Mouse (Mus musculus): ENCODE results near the gene Susd3.

DNA sequence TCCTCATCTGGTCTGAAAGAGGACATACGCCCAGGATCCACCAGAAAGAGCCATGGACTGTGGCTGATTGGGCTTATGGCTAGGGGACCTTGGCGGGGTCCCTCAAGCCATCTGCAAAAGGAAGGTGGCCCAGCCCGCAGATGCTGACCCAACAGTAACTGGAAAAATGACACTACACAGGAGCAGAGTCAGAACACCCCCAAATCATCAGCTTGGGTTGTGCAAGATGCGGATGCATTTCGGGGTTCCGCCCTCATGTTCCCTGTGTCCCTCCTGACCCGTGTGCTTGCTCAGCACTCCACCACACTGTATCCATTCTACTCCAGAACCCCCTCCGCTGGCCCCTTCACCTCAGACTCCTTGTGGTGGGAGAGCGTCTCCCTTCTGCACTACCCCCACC, 49.8 kb downstream of the Susd3 start:
- TF ChIP-seq POLR2A (IDR thresholded peaks at IDR 0.05; ENCODE audit: insufficient read depth, low read depth, low read length): no peak
- TF ChIP-seq CTCF (IDR thresholded peaks at IDR 0.05): no peak
- no peak for TF ChIP-seq EP300 (IDR thresholded peaks at IDR 0.05; ENCODE audit: insufficient read depth, low read depth, low read length)
